Mouse (Mus musculus): ENCODE results near the gene Polr2c. TPM values are rescaled to one million over a fixed set of nuclear protein-coding genes. Genes with fewer than 3 reads are reported as not detected.
"Not testable (repeated sequence)": the region's sequence is repeated elsewhere in the genome, so short reads cannot be mapped to it uniquely, and the experiment has no call there.

Polr2c gene
- polyA plus RNA-seq, 1 experiment from 2014 or later, result 179 TPM

GRCm38 (mm10) chr8:94837662-94838574 lies 19.3 kb upstream of the Polr2c start, which contains the start of the genes Coq9 and Ciapin1:
Gene Coq9 (plus strand): TSS chr8:94838321.
Gene Ciapin1 (minus strand): TSS chr8:94838358.
- WGBS, result under 1% methylated on average over 72 of the region's 82 CpGs
- H3K4me1 ChIP-seq (ENCODE audit: insufficient read depth, low read length), result peaks cover 23% of the 10 kb centered on the region
- H3K4me3 ChIP-seq (ENCODE audit: low read length), result peak within 1 kb of the TSS; percentile 74
- H3K9ac ChIP-seq (replicated peaks; ENCODE audit: low read length), result peak within 1 kb of the TSS; percentile 81
- no peaks in the 10 kb centered on the region for H3K27me3 ChIP-seq (ENCODE audit: insufficient read depth, low read length)
- peaks cover 4% of the 10 kb centered on the region; the same call in 1 of the 2 replicates for H3K36me3 ChIP-seq (ENCODE audit: insufficient read depth, low read length)
- peak within 1 kb of the TSS; percentile 85 for H3K27ac ChIP-seq (ENCODE audit: low read length)
- H3K4me2 ChIP-seq (replicated peaks; ENCODE audit: low read depth, low read length), result peak within 1 kb of the TSS; percentile 93
- peak; percentile 98 for ATAC-seq (ENCODE audit: low FRiP score, low TSS enrichment)
- no peaks in the 10 kb centered on the region for H3K9me3 ChIP-seq (ENCODE audit: low read length)

DNA sequence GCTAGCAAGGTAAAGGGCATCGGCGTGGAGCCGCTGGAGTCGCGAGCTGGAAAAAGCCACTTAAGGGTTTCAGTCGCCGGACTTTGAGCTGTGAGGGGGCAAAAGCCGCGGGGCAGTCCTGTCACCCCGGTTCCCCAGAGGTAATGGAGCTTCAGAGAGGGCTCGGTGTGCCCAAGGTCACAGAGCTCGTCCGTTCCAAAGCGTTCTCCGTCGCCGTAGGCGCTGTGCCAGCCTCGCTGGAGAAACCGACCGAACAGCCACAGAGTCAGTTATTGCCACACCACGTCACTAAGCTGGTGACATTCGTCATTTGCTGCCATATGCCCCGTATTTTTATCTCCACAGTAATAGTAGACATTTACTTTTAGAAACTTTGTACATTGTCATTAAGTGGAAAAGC lies 18.6 kb upstream of the Polr2c start:
- H3K27ac ChIP-seq (ENCODE audit: low read length), result peak overlapping the region; percentile 85
- no peaks in the 10 kb centered on the region for H3K9me3 ChIP-seq (ENCODE audit: low read length)
- peaks cover 19% of the 10 kb centered on the region for H3K4me1 ChIP-seq (ENCODE audit: insufficient read depth, low read length)
- peaks cover 5% of the 10 kb centered on the region; the same call in 1 of the 2 replicates for H3K36me3 ChIP-seq (ENCODE audit: insufficient read depth, low read length)
- H3K4me3 ChIP-seq (ENCODE audit: low read length), result peak overlapping the region; percentile 74
- peak; percentile 68 for ATAC-seq (ENCODE audit: low FRiP score, low TSS enrichment)
- H3K4me2 ChIP-seq (replicated peaks; ENCODE audit: low read depth, low read length), result peak overlapping the region; percentile 70
- H3K9ac ChIP-seq (replicated peaks; ENCODE audit: low read length), result peak overlapping the region; percentile 81
- H3K27me3 ChIP-seq (ENCODE audit: insufficient read depth, low read length), result no peaks in the 10 kb centered on the region
- under 1% methylated on average over 24 of the region's 24 CpGs for WGBS

DNA sequence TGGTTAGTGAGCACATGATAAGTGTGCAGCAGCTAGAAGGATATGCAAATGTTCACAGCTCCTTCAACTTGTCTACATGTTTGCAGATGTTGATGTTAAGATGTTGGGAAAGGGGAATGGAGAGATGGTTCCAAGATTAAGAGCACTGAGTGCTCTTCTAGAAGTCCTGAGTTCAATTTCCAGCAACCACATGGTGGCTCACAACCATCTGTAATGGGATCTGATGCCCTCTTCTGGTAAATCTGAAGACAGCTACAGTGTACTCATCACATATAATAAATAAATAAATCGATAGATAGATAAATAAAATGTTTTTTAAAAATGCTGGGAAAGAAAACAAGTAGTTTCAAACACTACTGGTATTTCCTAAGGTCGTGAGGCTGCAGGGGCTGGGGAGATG lies 16.1 kb upstream of the Polr2c start:
- Histone ChIP-seq H3K4me2 (replicated peaks; ENCODE audit: low read depth, low read length) (no peak overlapping the region), H3K4me3 (ENCODE audit: low read length) (no peak overlapping the region), H3K27ac (ENCODE audit: low read length) (no peak overlapping the region), H3K4me1 (ENCODE audit: insufficient read depth, low read length) (peaks cover 16% of the 10 kb centered on the region), H3K9me3 (ENCODE audit: low read length) (no peaks in the 10 kb centered on the region), H3K36me3 (ENCODE audit: insufficient read depth, low read length) (peaks cover 20% of the 10 kb centered on the region), H3K9ac (replicated peaks; ENCODE audit: low read length) (no peak overlapping the region), H3K27me3 (ENCODE audit: insufficient read depth, low read length) (no peaks in the 10 kb centered on the region)
- ATAC-seq (ENCODE audit: low FRiP score, low TSS enrichment), result no peak
- 47% methylated on average over 2 of the region's 2 CpGs for WGBS

GRCm38 (mm10) chr8:94850049-94850448 lies 7.2 kb upstream of the Polr2c start:
- Histone ChIP-seq H3K36me3 (ENCODE audit: insufficient read depth, low read length) (peaks cover 51% of the 10 kb centered on the region), H3K4me1 (ENCODE audit: insufficient read depth, low read length) (no peaks in the 10 kb centered on the region), H3K27ac (ENCODE audit: low read length) (no peak overlapping the region), H3K4me3 (ENCODE audit: low read length) (no peak overlapping the region), H3K9ac (replicated peaks; ENCODE audit: low read length) (no peak overlapping the region), H3K4me2 (replicated peaks; ENCODE audit: low read depth, low read length) (no peak overlapping the region), H3K9me3 (ENCODE audit: low read length) (no peaks in the 10 kb centered on the region), H3K27me3 (ENCODE audit: insufficient read depth, low read length) (no peaks in the 10 kb centered on the region)
- WGBS, result 92% methylated on average over 5 of the region's 5 CpGs
- ATAC-seq (ENCODE audit: low FRiP score, low TSS enrichment), result no peak

DNA sequence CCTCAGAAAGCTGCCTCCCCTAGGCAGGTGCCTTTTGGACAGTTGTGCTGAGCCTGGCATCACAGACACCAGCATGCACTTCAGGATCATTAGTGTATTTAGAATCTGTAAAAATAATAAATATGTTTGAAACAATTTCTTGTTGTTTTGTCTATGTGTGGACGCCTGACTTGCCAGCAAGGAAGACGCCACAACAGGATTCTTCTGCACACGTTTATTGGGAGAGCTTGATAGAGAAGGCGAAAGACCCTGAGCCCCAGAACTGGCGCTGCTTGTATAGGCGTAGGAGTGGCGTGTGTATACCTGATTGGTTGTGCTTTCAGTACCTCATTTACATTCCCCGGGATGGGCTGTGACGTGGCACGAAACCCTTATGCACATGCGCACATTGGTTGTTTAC lies 2.5 kb upstream of the Polr2c start:
- H3K4me1 ChIP-seq (ENCODE audit: insufficient read depth, low read length); H3K4me2 ChIP-seq (replicated peaks; ENCODE audit: low read depth, low read length); H3K27me3 ChIP-seq (ENCODE audit: insufficient read depth, low read length); ATAC-seq (ENCODE audit: low FRiP score, low TSS enrichment); H3K9ac ChIP-seq (replicated peaks; ENCODE audit: low read length); H3K4me3 ChIP-seq (ENCODE audit: low read length); H3K9me3 ChIP-seq (ENCODE audit: low read length); H3K27ac ChIP-seq (ENCODE audit: low read length): not testable (repeated sequence)
- H3K36me3 ChIP-seq (ENCODE audit: insufficient read depth, low read length), result peaks cover 36% of the 10 kb centered on the region
- 92% methylated on average over 11 of the region's 11 CpGs for WGBS

- Histone ChIP-seq H3K4me2 (replicated peaks; ENCODE audit: low read depth, low read length) (no peak overlapping the region), H3K36me3 (ENCODE audit: insufficient read depth, low read length) (peaks cover 28% of the 10 kb centered on the region), H3K27ac (ENCODE audit: low read length) (no peak overlapping the region), H3K9me3 (ENCODE audit: low read length) (no peaks in the 10 kb centered on the region), H3K9ac (replicated peaks; ENCODE audit: low read length) (no peak overlapping the region), H3K27me3 (ENCODE audit: insufficient read depth, low read length) (no peaks in the 10 kb centered on the region), H3K4me3 (ENCODE audit: low read length) (peak overlapping the region; percentile 92), H3K4me1 (ENCODE audit: insufficient read depth, low read length) (peaks cover 10% of the 10 kb centered on the region)
- WGBS, result 33% methylated on average over 5 of the region's 5 CpGs
- ATAC-seq (ENCODE audit: low FRiP score, low TSS enrichment), result no peak
These were observed 272 bp upstream of the Polr2c start for GRCm38 (mm10) chr8:94857011-94857345.

DNA sequence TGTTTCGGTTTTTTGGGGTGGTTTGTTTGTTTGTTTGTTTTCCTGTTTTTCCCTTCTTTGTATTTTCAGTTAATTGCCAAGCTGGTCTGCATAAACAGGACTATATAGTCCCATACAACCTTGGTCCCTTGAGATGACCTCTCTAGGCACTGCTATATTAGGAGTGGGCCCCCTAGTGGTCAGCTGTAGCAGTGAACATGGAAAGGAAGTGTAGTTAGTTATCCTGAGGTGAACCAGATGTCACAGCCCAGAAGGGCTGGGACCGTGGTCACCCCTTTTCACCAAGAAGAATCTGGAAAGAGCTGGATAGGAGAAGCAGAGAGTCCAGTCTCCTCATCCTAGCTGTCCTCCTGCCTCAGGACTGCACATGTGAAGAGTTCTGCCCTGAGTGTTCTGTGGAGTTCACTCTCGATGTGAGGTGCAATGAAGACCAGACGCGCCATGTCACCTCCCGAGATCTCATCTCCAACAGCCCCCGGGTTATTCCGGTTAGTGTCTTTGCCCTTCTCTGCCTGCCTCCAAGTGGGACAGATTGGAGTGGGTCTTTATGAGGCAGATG lies 4.2 kb downstream of the Polr2c start:
- Histone ChIP-seq H3K27me3 (ENCODE audit: insufficient read depth, low read length) (no peaks in the 10 kb centered on the region), H3K4me2 (replicated peaks; ENCODE audit: low read depth, low read length) (no peak overlapping the region), H3K4me1 (ENCODE audit: insufficient read depth, low read length) (peaks cover 10% of the 10 kb centered on the region), H3K9ac (replicated peaks; ENCODE audit: low read length) (no peak overlapping the region), H3K9me3 (ENCODE audit: low read length) (no peaks in the 10 kb centered on the region), H3K36me3 (ENCODE audit: insufficient read depth, low read length) (peaks cover 45% of the 10 kb centered on the region), H3K27ac (ENCODE audit: low read length) (no peak overlapping the region), H3K4me3 (ENCODE audit: low read length) (no peak overlapping the region)
- 74% methylated on average over 8 of the region's 8 CpGs for WGBS
- ATAC-seq (ENCODE audit: low FRiP score, low TSS enrichment), result no peak

DNA sequence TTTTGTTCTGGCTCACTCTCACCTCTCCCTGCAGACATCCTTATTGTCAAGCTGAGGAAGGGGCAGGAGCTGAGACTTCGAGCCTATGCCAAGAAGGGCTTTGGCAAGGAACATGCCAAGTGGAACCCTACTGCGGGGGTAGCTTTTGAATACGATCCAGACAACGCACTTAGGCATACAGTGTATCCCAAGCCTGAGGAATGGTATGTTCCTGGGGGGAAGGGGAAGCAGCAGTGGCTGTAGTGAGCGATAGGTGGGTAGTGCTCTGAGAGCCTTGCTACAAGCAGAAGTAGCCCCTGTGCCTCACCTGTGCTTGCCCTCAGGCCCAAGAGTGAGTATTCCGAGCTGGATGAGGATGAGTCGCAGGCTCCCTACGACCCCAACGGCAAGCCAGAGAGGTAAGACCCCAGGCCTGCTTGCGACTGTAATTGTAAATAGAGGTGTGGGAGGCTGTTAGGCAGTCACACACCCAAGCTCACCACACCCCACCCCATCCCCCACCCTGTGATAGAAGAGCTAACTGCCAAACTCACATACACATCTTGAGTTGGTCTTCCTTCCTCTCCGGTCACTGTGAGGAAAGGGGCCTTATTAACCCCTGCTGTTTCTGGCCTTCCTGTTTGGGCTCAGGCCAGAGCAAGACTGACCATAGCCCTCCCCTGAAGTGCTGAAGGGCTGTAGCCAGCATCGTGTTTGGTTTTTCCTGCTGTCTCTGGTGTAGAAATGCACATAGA lies 5.4 kb downstream of the Polr2c start:
- H3K27ac ChIP-seq (ENCODE audit: low read length), result peak overlapping the region; percentile 35; the same call in 1 of the 2 replicates
- no peak overlapping the region for H3K4me3 ChIP-seq (ENCODE audit: low read length)
- no peaks in the 10 kb centered on the region for H3K9me3 ChIP-seq (ENCODE audit: low read length)
- H3K4me1 ChIP-seq (ENCODE audit: insufficient read depth, low read length), result peaks cover 10% of the 10 kb centered on the region
- H3K27me3 ChIP-seq (ENCODE audit: insufficient read depth, low read length), result no peaks in the 10 kb centered on the region
- no peak for ATAC-seq (ENCODE audit: low FRiP score, low TSS enrichment)
- WGBS, result 78% methylated on average over 12 of the region's 12 CpGs
- H3K36me3 ChIP-seq (ENCODE audit: insufficient read depth, low read length), result peaks cover 54% of the 10 kb centered on the region
- H3K9ac ChIP-seq (replicated peaks; ENCODE audit: low read length), result no peak overlapping the region
- H3K4me2 ChIP-seq (replicated peaks; ENCODE audit: low read depth, low read length), result no peak overlapping the region

DNA sequence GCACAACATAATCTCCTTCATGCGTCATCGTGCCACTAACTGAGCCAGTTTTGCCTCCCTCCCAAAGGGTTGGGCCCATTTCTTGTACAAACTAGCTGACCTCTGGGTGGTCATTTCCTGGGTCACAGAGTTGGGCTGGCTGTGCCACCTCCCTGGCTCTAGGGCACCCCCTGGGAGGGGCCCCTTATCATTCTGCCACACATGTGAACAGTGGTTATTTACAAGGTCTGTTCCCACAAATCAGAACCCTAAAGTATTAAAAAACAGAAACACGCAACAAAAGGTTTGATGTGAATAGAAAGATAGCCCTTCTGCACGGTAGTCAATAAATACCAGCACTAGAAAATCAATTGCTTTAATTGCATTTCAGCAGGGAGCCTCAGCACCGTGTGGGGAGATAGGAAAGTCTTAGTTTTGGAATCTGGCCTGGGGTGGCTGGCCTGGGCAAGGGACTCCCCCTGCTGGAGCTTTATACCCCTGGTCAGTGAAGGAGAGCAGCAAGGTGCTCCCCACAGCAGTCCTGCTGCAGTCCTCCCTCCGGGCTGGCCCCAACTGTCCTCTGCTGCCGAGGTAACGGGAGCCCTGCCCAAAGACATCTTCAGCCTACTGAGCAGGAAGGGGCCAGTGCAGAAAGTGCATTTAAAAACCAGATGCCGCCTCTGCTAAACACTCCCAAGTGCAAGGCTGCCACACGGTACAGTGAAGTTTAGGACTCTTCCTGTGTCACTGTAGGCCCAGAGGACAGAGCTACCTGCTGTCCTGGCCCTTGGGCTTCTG lies 6.8 kb downstream of the Polr2c start:
- Histone ChIP-seq H3K27ac (ENCODE audit: low read length) (no peak overlapping the region), H3K36me3 (ENCODE audit: insufficient read depth, low read length) (peaks cover 55% of the 10 kb centered on the region), H3K4me2 (replicated peaks; ENCODE audit: low read depth, low read length) (no peak overlapping the region), H3K27me3 (ENCODE audit: insufficient read depth, low read length) (no peaks in the 10 kb centered on the region), H3K4me1 (ENCODE audit: insufficient read depth, low read length) (peaks cover 4% of the 10 kb centered on the region; the same call in 1 of the 2 replicates), H3K4me3 (ENCODE audit: low read length) (no peak overlapping the region), H3K9ac (replicated peaks; ENCODE audit: low read length) (no peak overlapping the region), H3K9me3 (ENCODE audit: low read length) (no peaks in the 10 kb centered on the region)
- 75% methylated on average over 10 of the region's 10 CpGs for whole genome bisulfite sequencing
- no peak for ATAC-seq (ENCODE audit: low FRiP score, low TSS enrichment)
